Mouse (Mus musculus) ES-E14 (cell line): Measurements from ENCODE around the gene Kcnd3.

ENCODE experiments used
- CHD2 ChIP-seq: IDR thresholded peaks from 2 replicates; pipeline ENCODE4 v1.6.1; 2014; ENCODE audit warnings: mild to moderate bottlenecking, low read depth, low read length, inconsistent platforms
- MAFK ChIP-seq: IDR thresholded peaks from 2 replicates; pipeline ENCODE4 v1.6.1; 2014; ENCODE audit warnings: mild to moderate bottlenecking, low read depth, low read length, inconsistent platforms; ENCODE audit not compliant: insufficient read depth
- ZNF384 ChIP-seq: IDR thresholded peaks from 2 replicates; pipeline ENCODE4 v1.6.1; 2012; ENCODE audit warnings: low read depth, low read length, inconsistent platforms

- TF ChIP-seq CHD2 (no peak), ZNF384 (no peak), MAFK (no peak)
Observed at GRCm38 (mm10) chr3:105501071-105501470, 48.9 kb downstream of the Kcnd3 start.
